Mouse (Mus musculus): ENCODE measurements at regions not wholly inside any gene's neighbourhood (a gene's known extent, or its start where the extent isn't known, plus 50 kb on each side); places are given as distances from the start of the nearest gene placed in this dataset.

DNA sequence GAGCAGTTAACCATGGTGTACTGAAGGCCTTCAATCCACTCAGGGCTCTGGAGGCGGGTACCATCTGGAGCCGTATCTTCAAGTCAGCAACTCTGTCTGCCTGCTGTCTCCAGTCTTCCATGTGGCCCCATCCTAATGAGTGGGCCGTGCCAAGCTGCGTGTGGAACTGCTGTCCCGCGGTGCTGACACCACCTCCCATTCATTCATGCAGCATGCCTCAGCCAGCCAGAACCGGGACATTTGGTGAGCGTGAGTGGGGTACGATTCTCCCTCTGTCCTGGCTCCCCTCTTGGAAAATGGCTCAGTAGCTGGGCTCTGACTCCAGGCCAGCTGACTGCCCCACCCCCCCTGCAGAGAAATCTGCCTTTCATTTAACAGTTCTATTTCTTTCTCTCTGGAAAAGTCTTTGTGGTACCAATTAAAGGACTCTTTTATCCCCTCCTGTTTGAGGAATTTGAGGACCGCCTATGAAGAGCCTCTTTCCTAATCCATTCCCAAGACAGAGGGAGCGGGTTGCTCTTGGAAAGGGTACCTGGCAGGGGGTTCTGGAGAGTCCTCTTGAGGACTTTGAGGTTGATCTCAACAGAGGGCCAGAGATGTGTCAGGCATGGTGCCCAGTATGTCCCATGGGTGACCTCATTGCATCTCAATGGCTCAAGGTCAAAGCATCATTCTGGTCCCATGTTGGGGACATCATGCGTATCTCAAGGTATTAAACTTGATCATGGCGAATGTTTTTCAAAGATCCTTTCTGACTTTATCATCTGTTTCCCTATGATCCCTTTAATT, 55.5 kb upstream of the Brd7 start:
- Histone ChIP-seq H3K4me3 (replicated peaks) (no peak overlapping the region), H3K9ac (no peak overlapping the region), H3K4me1 (no peaks in the 10 kb centered on the region), H3K4me2 (no peak overlapping the region), H3K27ac (no peak overlapping the region), H3K9me3 (no peaks in the 10 kb centered on the region), H3K36me3 (no peaks in the 10 kb centered on the region), H3K27me3 (replicated peaks) (no peaks in the 10 kb centered on the region)
- WGBS: 67% methylated on average over 13 of the region's 13 CpGs
- ATAC-seq (ENCODE audit: insufficient read depth, low FRiP score, low read depth): no peak

DNA sequence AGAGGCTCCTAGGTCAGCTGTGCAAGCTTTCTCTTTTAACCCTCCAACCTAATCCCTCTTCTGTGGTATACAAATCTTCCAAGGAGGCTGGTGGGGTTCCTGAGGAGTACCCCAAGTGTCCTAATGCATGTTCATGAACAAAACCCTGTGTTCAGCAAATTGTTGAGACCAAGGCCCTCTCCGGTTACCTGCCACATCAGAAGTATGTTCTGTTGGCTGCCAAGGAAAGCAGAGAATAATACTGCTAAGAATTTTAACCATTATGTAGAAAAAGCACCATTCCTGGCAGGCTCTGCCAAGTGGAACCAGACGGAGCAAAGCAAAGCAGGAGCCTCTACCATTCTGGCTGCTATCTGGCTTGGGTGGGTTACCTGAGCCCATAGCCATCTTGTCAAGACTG, 61.3 kb upstream of the Brd7 start:
- H3K4me3 ChIP-seq (replicated peaks): no peak overlapping the region
- H3K9me3 ChIP-seq: no peaks in the 10 kb centered on the region
- no peaks in the 10 kb centered on the region for H3K4me1 ChIP-seq
- H3K9ac ChIP-seq: no peak overlapping the region
- no peak overlapping the region for H3K27ac ChIP-seq
- no peaks in the 10 kb centered on the region for H3K36me3 ChIP-seq
- H3K27me3 ChIP-seq (replicated peaks): no peaks in the 10 kb centered on the region
- no peak overlapping the region for H3K4me2 ChIP-seq
- no peak for ATAC-seq (ENCODE audit: insufficient read depth, low FRiP score, low read depth)
- WGBS: 82% methylated on average over 2 of the region's 2 CpGs

DNA sequence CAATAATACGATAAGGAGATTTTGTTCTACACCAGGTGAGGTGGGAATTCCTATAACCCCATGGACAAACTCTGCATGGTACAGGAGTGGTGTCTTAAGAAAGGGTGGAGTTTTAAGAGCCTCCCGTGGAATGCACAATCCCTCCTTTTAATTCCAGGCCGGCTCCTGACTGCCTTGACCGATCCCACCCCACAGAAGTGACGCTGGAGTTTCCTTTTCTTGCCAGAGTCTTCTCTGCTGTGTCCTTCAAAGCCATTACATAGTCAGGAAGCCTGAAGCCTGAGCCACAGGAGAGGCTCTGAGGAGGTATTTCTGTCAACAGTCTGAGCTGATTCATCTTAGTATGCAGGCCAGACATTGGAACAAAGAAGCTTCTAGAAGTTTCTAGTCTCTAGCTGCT, 66.6 kb upstream of the Brd7 start:
- H3K27ac ChIP-seq: no peak overlapping the region
- 66% methylated on average over 5 of the region's 5 CpGs for WGBS
- ATAC-seq (ENCODE audit: insufficient read depth, low FRiP score, low read depth): no peak
- H3K9me3 ChIP-seq: no peaks in the 10 kb centered on the region
- H3K4me1 ChIP-seq: no peaks in the 10 kb centered on the region
- no peak overlapping the region for H3K4me2 ChIP-seq
- no peaks in the 10 kb centered on the region for H3K27me3 ChIP-seq (replicated peaks)
- H3K4me3 ChIP-seq (replicated peaks): no peak overlapping the region
- no peaks in the 10 kb centered on the region for H3K36me3 ChIP-seq
- no peak overlapping the region for H3K9ac ChIP-seq

DNA sequence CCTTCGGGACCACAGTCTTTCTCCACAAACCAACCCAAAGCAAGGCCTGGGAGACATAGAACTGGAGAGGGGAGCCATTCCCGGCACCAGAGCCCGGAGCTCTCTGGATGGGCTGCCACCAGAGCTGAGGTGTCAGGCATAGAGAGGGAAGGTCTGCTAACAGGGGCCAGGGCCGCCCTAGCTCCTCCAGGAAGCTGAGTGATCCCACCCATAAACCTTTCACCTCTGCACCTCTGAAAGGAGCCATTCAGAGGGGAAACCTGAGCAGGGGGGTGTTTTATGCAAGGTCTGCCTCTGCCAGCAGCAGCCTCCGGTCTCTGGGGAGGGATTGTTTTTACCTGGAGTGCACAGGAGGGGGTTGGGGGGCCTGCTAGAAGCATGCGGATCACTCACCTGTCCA, 69.4 kb upstream of the Brd7 start:
- H3K9ac ChIP-seq: no peak overlapping the region
- no peaks in the 10 kb centered on the region for H3K9me3 ChIP-seq
- ATAC-seq (ENCODE audit: insufficient read depth, low FRiP score, low read depth): no peak
- no peak overlapping the region for H3K4me3 ChIP-seq (replicated peaks)
- H3K4me1 ChIP-seq: no peaks in the 10 kb centered on the region
- no peaks in the 10 kb centered on the region for H3K36me3 ChIP-seq
- H3K27me3 ChIP-seq (replicated peaks): no peaks in the 10 kb centered on the region
- no peak overlapping the region for H3K27ac ChIP-seq
- H3K4me2 ChIP-seq: no peak overlapping the region
- WGBS: 45% methylated on average over 6 of the region's 6 CpGs

DNA sequence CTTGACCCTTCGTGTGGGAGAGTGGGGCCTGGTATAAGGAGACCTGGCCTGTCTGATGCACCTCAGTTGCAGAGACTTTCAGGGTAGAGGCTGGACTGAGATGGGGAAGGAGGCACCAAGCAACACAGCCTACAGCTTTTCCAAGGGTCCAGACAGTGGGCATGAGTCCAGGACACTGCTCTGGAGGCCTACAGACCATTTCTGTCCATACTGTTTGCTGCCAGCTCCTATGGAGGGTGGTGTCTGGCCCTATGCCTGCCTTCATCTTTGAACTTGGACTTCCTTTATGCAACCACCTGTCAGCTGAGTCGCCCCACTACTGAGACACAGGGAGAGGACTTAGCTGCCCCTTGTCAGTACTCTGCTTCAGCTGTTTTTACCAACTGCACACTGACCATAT, 73.7 kb upstream of the Brd7 start:
- no peaks in the 10 kb centered on the region for H3K9me3 ChIP-seq
- H3K4me3 ChIP-seq (replicated peaks): no peak overlapping the region
- no peaks in the 10 kb centered on the region for H3K36me3 ChIP-seq
- H3K9ac ChIP-seq: no peak overlapping the region
- no peaks in the 10 kb centered on the region for H3K4me1 ChIP-seq
- peaks cover 5% of the 10 kb centered on the region; the same call in 1 of the 2 replicates for H3K27me3 ChIP-seq (replicated peaks)
- no peak overlapping the region for H3K4me2 ChIP-seq
- no peak for ATAC-seq (ENCODE audit: insufficient read depth, low FRiP score, low read depth)
- H3K27ac ChIP-seq: no peak overlapping the region
- whole genome bisulfite sequencing: 81% methylated on average over 2 of the region's 2 CpGs

DNA sequence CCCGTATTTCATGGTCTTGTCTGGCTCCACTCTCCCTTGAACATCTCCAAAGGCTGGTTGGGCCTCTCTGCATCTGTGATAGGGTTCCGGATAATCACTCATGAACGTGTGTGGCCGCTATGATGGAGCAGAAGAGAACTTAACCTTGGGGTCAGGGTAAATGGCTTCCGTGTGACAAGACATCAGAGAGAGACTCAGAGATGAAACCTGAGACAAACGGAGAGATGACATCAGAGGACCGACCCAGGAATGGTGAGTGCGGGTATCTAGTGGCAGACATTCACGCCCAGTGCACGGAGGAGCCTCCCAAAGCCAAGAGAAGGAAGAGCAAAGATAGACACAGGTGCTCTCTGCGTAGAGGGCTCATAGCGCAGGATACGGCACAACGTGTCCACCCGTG, 78.2 kb upstream of the Brd7 start:
- Histone ChIP-seq H3K4me2 (no peak overlapping the region), H3K9me3 (no peaks in the 10 kb centered on the region), H3K36me3 (no peaks in the 10 kb centered on the region), H3K27ac (no peak overlapping the region), H3K4me1 (no peaks in the 10 kb centered on the region), H3K4me3 (replicated peaks) (no peak overlapping the region), H3K27me3 (replicated peaks) (peaks cover 5% of the 10 kb centered on the region; the same call in 1 of the 2 replicates), H3K9ac (no peak overlapping the region)
- ATAC-seq (ENCODE audit: insufficient read depth, low FRiP score, low read depth): no peak
- WGBS: 65% methylated on average over 15 of the region's 15 CpGs

DNA sequence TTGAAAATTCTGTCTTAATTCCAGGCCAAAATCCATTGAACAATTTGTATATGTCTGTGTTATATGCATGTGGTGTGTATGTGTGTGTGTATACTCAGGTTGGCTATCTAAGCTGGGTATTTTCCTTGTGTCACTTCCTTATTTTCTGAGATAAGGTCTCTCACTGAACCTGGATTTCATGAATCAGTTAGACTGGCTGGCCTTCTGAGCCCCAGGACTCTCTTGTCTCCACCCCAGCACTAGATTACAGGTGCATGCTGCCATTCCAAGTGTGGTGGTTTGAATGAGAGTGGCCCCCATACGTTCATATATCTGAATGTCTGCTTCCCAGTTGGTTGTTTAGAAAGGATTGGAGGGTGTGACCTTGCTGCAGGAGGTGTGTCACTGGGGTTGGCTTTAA, 77.8 kb upstream of the Nkd1 start:
- H3K4me1 ChIP-seq: peaks cover 5% of the 10 kb centered on the region; the same call in 1 of the 2 replicates
- H3K4me3 ChIP-seq (replicated peaks): no peak overlapping the region
- H3K4me2 ChIP-seq: no peak overlapping the region
- no peak for ATAC-seq (ENCODE audit: insufficient read depth, low FRiP score, low read depth)
- 14% methylated on average over 1 of the region's 1 CpGs for WGBS
- H3K9me3 ChIP-seq: no peaks in the 10 kb centered on the region
- H3K27ac ChIP-seq: no peak overlapping the region
- no peak overlapping the region for H3K9ac ChIP-seq
- peaks cover 5% of the 10 kb centered on the region; the same call in 1 of the 2 replicates for H3K27me3 ChIP-seq (replicated peaks)
- H3K36me3 ChIP-seq: no peaks in the 10 kb centered on the region

DNA sequence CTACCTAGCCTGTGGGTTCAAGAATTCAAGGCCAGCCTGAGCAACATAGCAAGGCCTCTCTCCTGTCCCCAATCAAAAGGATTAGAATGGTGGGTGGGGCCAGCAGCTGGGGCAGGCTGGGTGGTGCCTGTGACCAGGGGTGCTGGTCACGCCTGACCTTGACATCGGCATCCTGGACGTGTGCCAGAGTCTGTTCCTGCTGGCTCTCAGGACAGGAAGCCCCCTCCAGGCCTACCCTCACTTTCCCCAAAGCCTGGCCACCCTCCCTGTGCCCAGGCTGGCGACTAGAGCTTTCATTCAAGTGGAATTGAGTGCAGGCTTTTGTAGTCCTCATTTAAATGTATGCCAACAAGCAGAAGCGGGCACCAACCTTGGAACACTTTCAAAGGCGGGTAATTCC, 73.7 kb upstream of the Nkd1 start:
- H3K27ac ChIP-seq: no peak overlapping the region
- peaks cover 33% of the 10 kb centered on the region for H3K27me3 ChIP-seq (replicated peaks)
- H3K4me2 ChIP-seq: no peak overlapping the region
- H3K4me3 ChIP-seq (replicated peaks): no peak overlapping the region
- no peak for ATAC-seq (ENCODE audit: insufficient read depth, low FRiP score, low read depth)
- H3K36me3 ChIP-seq: no peaks in the 10 kb centered on the region
- no peak overlapping the region for H3K9ac ChIP-seq
- H3K4me1 ChIP-seq: peaks cover 5% of the 10 kb centered on the region; the same call in 1 of the 2 replicates
- WGBS: 49% methylated on average over 6 of the region's 6 CpGs
- H3K9me3 ChIP-seq: no peaks in the 10 kb centered on the region

DNA sequence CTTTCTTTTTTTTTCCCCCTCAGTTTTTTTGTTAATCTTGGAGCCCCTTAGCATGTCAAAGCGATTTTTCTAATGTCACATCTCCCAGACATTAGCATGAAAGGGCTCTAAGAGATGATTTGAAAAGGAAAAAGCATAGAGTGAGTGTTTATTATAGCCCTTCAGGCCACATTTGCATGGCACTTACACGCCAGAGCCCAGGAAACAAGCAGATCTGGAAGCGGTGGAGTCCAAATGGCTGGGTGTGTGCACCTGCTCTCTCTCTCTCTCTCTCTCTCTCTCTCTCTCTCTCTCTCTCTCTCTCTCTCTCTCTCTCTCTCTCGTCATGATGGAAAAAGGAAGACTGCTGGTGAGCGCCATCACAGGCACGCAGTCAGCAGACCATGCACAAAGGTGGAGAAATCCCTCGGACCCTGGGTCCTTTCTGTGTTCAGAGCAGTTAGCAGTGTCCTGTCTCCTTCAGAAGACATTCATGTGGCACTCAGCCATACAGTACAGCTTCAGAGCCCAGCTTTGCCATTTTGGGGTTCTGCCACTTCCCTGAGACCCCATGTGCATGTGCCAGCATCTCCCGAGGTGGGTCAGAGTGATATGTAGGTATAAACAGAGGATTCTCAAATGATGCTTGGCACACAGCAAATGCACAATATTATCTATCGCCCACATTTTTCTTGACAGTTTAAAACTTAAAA, 73.2 kb upstream of the Nkd1 start:
- peaks cover 39% of the 10 kb centered on the region for H3K27me3 ChIP-seq (replicated peaks)
- WGBS: 77% methylated on average over 8 of the region's 9 CpGs
- no peak overlapping the region for H3K4me2 ChIP-seq
- peaks cover 5% of the 10 kb centered on the region; the same call in 1 of the 2 replicates for H3K4me1 ChIP-seq
- no peak overlapping the region for H3K27ac ChIP-seq
- no peaks in the 10 kb centered on the region for H3K36me3 ChIP-seq
- no peaks in the 10 kb centered on the region for H3K9me3 ChIP-seq
- ATAC-seq (ENCODE audit: insufficient read depth, low FRiP score, low read depth): no peak
- H3K9ac ChIP-seq: no peak overlapping the region
- H3K4me3 ChIP-seq (replicated peaks): no peak overlapping the region

DNA sequence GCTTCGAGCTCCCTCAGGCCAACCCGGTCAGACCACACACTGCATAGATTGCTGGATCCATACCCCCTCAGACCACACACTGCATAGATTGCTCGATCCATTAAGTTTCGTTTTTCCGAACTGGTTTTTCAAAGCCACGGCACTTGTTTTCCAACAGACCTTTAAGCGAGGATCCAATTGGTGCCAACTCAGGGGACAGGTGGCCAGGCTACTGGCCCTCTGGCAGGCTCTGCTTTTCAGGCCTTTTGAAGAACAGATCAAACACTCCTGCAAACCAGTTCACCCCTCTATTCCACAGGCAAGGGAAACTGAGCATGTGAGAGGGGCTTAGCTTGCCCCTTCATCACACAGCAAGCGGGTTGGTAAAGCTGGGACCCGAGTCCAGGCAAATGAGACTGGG, 72.2 kb upstream of the Nkd1 start:
- no peak overlapping the region for H3K9ac ChIP-seq
- H3K27me3 ChIP-seq (replicated peaks): peaks cover 49% of the 10 kb centered on the region
- peaks cover 9% of the 10 kb centered on the region for H3K4me1 ChIP-seq
- 88% methylated on average over 9 of the region's 9 CpGs for WGBS
- no peaks in the 10 kb centered on the region for H3K36me3 ChIP-seq
- no peak overlapping the region for H3K4me3 ChIP-seq (replicated peaks)
- no peak overlapping the region for H3K27ac ChIP-seq
- no peaks in the 10 kb centered on the region for H3K9me3 ChIP-seq
- H3K4me2 ChIP-seq: no peak overlapping the region
- ATAC-seq (ENCODE audit: insufficient read depth, low FRiP score, low read depth): no peak

DNA sequence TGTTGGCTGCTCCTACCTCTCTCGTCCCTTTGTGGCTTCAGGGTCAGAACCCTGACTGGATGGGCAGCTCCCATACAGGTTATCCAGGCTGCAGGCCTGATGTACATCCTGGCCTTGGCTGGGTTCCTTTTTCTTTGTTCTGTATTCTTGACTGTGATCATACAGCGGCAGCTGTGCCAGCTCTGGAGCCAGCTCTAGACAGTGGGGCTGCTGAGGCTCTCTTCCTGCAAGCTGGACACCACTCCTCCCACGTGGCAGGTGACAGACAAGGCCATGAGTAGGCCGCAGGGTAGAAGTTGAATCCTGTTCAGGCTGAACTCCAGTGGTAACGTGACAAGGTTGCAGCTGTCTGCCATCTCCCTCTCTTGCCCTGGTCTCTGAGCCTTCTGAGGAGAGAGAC, 71.6 kb upstream of the Nkd1 start:
- WGBS: 82% methylated on average over 5 of the region's 5 CpGs
- no peak overlapping the region for H3K4me3 ChIP-seq (replicated peaks)
- H3K4me2 ChIP-seq: no peak overlapping the region
- H3K27me3 ChIP-seq (replicated peaks): peaks cover 54% of the 10 kb centered on the region
- H3K27ac ChIP-seq: no peak overlapping the region
- H3K9me3 ChIP-seq: no peaks in the 10 kb centered on the region
- no peak overlapping the region for H3K9ac ChIP-seq
- H3K4me1 ChIP-seq: peaks cover 11% of the 10 kb centered on the region
- H3K36me3 ChIP-seq: no peaks in the 10 kb centered on the region
- no peak for ATAC-seq (ENCODE audit: insufficient read depth, low FRiP score, low read depth)

DNA sequence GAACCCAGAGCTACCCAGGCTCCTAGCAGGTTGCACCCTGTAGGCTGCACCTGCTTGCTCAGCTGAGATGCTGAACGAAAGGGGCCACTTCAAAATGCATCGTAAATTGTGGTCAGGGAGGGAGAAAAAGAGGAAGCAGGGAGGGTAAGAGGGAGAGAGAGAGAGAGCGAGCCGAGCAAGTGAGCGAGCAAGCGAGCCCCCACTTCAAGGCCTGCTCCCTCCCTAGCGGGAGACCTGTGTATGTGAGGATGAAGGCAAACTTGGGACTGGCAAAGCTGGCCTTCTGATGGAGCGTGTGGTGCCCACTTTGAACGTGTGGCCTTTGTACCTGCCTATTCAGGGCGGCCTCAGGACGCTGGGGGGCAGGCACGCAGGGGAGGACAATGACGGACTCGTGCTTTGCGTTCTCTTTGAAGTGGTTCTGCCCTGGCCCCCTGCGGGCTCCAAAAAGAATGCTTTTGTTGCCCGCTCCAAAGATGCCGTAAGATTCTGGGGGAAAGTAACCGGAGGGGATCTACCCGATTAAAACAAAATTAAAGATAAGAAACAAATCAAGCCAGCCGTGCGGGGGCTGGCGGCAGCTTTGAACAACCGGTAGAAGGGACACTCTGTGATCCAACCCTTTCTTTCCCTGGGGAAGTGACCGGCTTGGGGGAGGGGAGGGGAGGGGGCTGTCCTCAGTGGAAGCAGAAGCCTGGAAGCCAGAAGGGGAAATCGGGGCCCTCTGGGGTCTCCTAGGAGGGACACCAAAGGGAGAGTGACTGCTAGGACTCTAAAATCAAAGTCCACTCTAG, 70.1 kb upstream of the Nkd1 start:
- Histone ChIP-seq H3K4me2 (peak overlapping the region; percentile 29), H3K27ac (no peak overlapping the region), H3K36me3 (no peaks in the 10 kb centered on the region), H3K27me3 (replicated peaks) (peaks cover 69% of the 10 kb centered on the region), H3K9me3 (no peaks in the 10 kb centered on the region), H3K9ac (no peak overlapping the region), H3K4me3 (replicated peaks) (no peak overlapping the region), H3K4me1 (peaks cover 17% of the 10 kb centered on the region)
- ATAC-seq (ENCODE audit: insufficient read depth, low FRiP score, low read depth): no peak
- WGBS: 13% methylated on average over 26 of the region's 26 CpGs
